14 mouse cellular contexts compared by ENCODE assay signal in genomic region chr9:105887521-105887920, GRCm38 (mm10). TPM values are rescaled to one million over a fixed set of nuclear protein-coding genes. Genes with fewer than 3 reads are reported as not detected.
DNase-seq lines count a peak whose midpoint lies in the region; ATAC-seq lines count a peak whose summit lies in the region.
"Had no signal": no experiment of that assay in that cellular context is flagged by ENCODE, and none has a peak within 500 bp of the region (broad histone marks: within the 10 kb centered on the region; RNA-seq: fewer than 3 reads in every experiment).

No protein-coding gene starts in this region.

- H3K27me3 ChIP-seq in heart, embryonic 12.5 days (replicated peaks) = no peaks in the 10 kb centered on the region
- H3K27me3 ChIP-seq in kidney, embryonic 16.5 days (ENCODE audit: insufficient read depth, low read length) = no peaks in the 10 kb centered on the region
- H3K27me3 ChIP-seq: heart, embryonic 15.5 days; liver, embryonic 13.5 days; neural tube, embryonic 12.5 days had no signal

- H3K4me2 ChIP-seq in heart, embryonic 12.5 days = no peak overlapping the region
- H3K4me2 ChIP-seq in kidney, embryonic 16.5 days (replicated peaks; ENCODE audit: low read depth, low read length) = no peak overlapping the region
- H3K4me2 ChIP-seq: heart, embryonic 15.5 days; liver, embryonic 13.5 days; neural tube, embryonic 12.5 days had no signal

- WGBS in heart, embryonic 12.5 days = 23% methylated on average over 2 of the region's 2 CpGs
- 55% methylated on average over 2 of the region's 2 CpGs for WGBS in kidney, embryonic 16.5 days

- intact Hi-C loops in heart, postnatal 36 days (cut with DNase I) = no loop called here
- intact Hi-C loops in gastrocnemius, postnatal 36 days (cut with DNase I) = no loop called here

- H3K36me3 ChIP-seq in heart, embryonic 12.5 days = no peaks in the 10 kb centered on the region
- no peaks in the 10 kb centered on the region for H3K36me3 ChIP-seq in kidney, embryonic 16.5 days (ENCODE audit: insufficient read depth, low read length)
- H3K36me3 ChIP-seq: heart, embryonic 15.5 days; liver, embryonic 13.5 days; neural tube, embryonic 12.5 days had no signal

- H3K27ac ChIP-seq in heart, embryonic 12.5 days (ENCODE audit: poor library complexity, severe bottlenecking) = peak overlapping the region; percentile 64; the same call in 1 of the 2 replicates
- no peak overlapping the region for H3K27ac ChIP-seq in kidney, embryonic 16.5 days (ENCODE audit: low read length)
- H3K27ac ChIP-seq: heart, embryonic 15.5 days; liver, embryonic 13.5 days; neural tube, embryonic 12.5 days had no signal

- H3K9ac ChIP-seq in heart, embryonic 12.5 days = no peak overlapping the region
- no peak overlapping the region for H3K9ac ChIP-seq in kidney, embryonic 16.5 days (replicated peaks; ENCODE audit: low read length)
- H3K9ac ChIP-seq: heart, embryonic 15.5 days; liver, embryonic 13.5 days; neural tube, embryonic 12.5 days had no signal

- no peak for DNase-seq in heart, postnatal 36 days
- DNase-seq in 416B (ENCODE audit: low read depth) = peak; percentile 86
- peak; percentile 58 for DNase-seq in Muller cell, postnatal 12 days (ENCODE audit: inconsistent ontology term)
- peak; percentile 11 for DNase-seq in fibroblast of lung, adult 2 months (ENCODE audit: low read depth)
- DNase-seq in gastrocnemius, postnatal 36 days = no peak
- DNase-seq: kidney, adult 9 months; layer of hippocampus, postnatal 36 days; liver, embryonic 13.5 days; right cerebral cortex, postnatal 25 days had no signal

- no peaks in the 10 kb centered on the region for H3K9me3 ChIP-seq in heart, embryonic 12.5 days (replicated peaks)
- H3K9me3 ChIP-seq in kidney, embryonic 16.5 days (ENCODE audit: low read length) = no peaks in the 10 kb centered on the region
- H3K9me3 ChIP-seq: heart, embryonic 15.5 days; liver, embryonic 13.5 days; neural tube, embryonic 12.5 days had no signal

- ATAC-seq in heart, embryonic 12.5 days (ENCODE audit: insufficient number of reproducible peaks, low FRiP score) = peak; percentile 75
- no peak for ATAC-seq in kidney, embryonic 16.5 days (ENCODE audit: low FRiP score, low TSS enrichment)
- ATAC-seq in monocyte, adult 5-6 weeks (replicated peaks; ENCODE audit: insufficient number of reproducible peaks, low FRiP score, low TSS enrichment, poor library complexity, severe bottlenecking) = no peak

- H3K4me1 ChIP-seq in heart, embryonic 12.5 days (replicated peaks) = peaks cover 15% of the 10 kb centered on the region
- no peaks in the 10 kb centered on the region for H3K4me1 ChIP-seq in kidney, embryonic 16.5 days (ENCODE audit: insufficient read depth, low read length)
- H3K4me1 ChIP-seq: liver, embryonic 13.5 days; neural tube, embryonic 12.5 days had no signal

- no peak overlapping the region for H3K4me3 ChIP-seq in heart, embryonic 12.5 days
- no peak overlapping the region for H3K4me3 ChIP-seq in kidney, embryonic 16.5 days (ENCODE audit: low read length)
- H3K4me3 ChIP-seq: heart, embryonic 15.5 days; liver, embryonic 13.5 days; neural tube, embryonic 12.5 days had no signal

RNA-seq across cellular contexts. Expression of gene Col6a6, which starts 59.6 kb away (rescaled TPM):
- polyA plus RNA-seq in heart, embryonic 12.5 days (2016; fragmentation: Nextera tagmentation; extraction: Ambion mirVana) = 1.3 and 1.6 TPM in 2 replicates
- 1 to 10 TPM; 4.0 to 4.4 TPM for total RNA-seq in heart, postnatal 36 days (2021)
- total RNA-seq in gastrocnemius, postnatal 36 days (2021) = 1 to 10 TPM; 3.0 to 3.5 TPM
- 0.92 and 1.1 TPM in 2 replicates for polyA plus RNA-seq in kidney, embryonic 16.5 days (2015; fragmentation: Nextera tagmentation; extraction: Ambion mirVana)
- total RNA-seq in monocyte, adult 5-6 weeks (2017) = not detected in 3 replicates

Comparison
In these comparisons a context has a peak if more than half of its experiments do, and no peak if none do; other contexts are left out.
1. DNase-seq: peak in 416B (single experiment), Muller cell, postnatal 12 days (single experiment) and fibroblast of lung, adult 2 months (single experiment); none in heart, postnatal 36 days (0 of 2) and gastrocnemius, postnatal 36 days (0 of 2).